Comparison of ENCODE assay signal across 8 mouse cellular contexts in the genomic region with DNA sequence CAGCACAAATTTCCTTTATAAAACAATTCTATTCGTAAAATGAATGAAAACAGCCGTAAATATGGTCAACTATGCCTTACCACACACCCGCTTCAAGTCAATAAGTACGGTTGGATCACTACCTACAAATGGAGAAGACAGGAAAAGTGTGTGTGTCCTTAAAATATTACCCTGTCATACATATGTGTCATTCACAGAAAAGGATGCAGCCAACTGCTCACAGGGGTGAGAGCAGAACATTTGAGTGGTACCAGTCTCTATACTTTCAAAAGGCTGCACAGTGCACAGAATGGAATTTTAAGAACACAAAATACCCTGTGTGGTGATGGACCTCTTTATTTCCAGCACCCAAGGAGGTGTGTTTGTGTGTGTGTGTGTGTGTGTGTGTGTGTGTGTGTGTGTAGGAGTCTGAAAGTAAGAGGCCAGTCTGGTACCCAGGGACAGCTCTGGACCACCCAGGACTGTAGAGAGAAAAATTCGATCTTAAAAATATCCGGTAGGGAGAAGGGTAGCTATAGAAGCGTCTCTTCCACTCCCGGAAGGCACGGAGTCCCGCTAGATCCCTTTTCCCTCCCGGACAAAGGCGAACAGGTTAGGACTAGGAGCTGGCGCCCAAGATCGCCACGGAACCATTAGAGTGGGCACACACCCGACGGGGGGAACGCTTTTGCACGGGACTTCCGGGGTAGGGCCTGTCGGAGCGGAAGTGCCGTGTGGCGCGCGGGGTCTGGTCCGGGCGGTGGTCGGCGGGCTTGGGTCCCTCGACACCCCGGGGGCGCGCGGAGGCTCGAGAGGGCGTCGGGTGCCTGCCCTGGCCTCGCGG. TPM values are rescaled to one million over a fixed set of nuclear protein-coding genes. Genes with fewer than 3 reads are reported as not detected.
DNase-seq lines count a peak whose midpoint lies in the region; ATAC-seq and TF ChIP-seq lines count a peak whose summit lies in the region.

Gene Cdc16 (plus strand): TSS at position 695 of the 823 bp plus-strand sequence.

- peaks cover 0 to 29% of the 10 kb centered on the region in 2 experiments; a peak in 2 of 4 replicates for H3K4me1 ChIP-seq in CH12.LX (ENCODE audit: control insufficient read depth in 1 of 2, insufficient read depth in 2 of 2)
- peaks cover 24% of the 10 kb centered on the region for H3K4me1 ChIP-seq in forebrain, embryonic 12.5 days
- H3K4me1 ChIP-seq in heart, postnatal 0 days (ENCODE audit: control insufficient read depth, insufficient read depth) = 0 out of 2 replicates have a peak, but pooled peaks cover 11% of the 10 kb centered on the region
- peaks cover 14% of the 10 kb centered on the region for H3K4me1 ChIP-seq in liver, embryonic 16.5 days (ENCODE audit: control insufficient read depth, low read depth, low read length)
- H3K4me1 ChIP-seq in neural tube, embryonic 13.5 days (replicated peaks) = peaks cover 32% of the 10 kb centered on the region
- peaks cover 3% of the 10 kb centered on the region; the same call in 1 of the 2 replicates for H3K4me1 ChIP-seq in testis, adult 2 months (ENCODE audit: control insufficient read depth, insufficient read depth, low read length)

- H3K9me3 ChIP-seq in CH12.LX (replicated peaks; ENCODE audit: low read length) = no peaks in the 10 kb centered on the region
- no peaks in the 10 kb centered on the region for H3K9me3 ChIP-seq in forebrain, embryonic 12.5 days
- H3K9me3 ChIP-seq in heart, postnatal 0 days (replicated peaks; ENCODE audit: control insufficient read depth, low read length) = no peaks in the 10 kb centered on the region
- H3K9me3 ChIP-seq in liver, embryonic 16.5 days (replicated peaks; ENCODE audit: control insufficient read depth, low read length) = no peaks in the 10 kb centered on the region
- H3K9me3 ChIP-seq in neural tube, embryonic 13.5 days = no peaks in the 10 kb centered on the region

- DNase-seq in CH12.LX (ENCODE audit: extremely low read depth) = peak; percentile 84
- peak; percentile 78 for DNase-seq in c-Kit-positive CD71-positive TER-119-negative erythroid progenitor cells, embryonic 14.5 days (ENCODE audit: low read depth)
- DNase-seq in heart, postnatal 0 days (ENCODE audit: low spot score) = peak; percentile 74
- peak; percentile 94 to 95 for DNase-seq in kidney, postnatal 4 days

- ATAC-seq in forebrain, embryonic 12.5 days (ENCODE audit: low FRiP score) = peak; percentile 98
- peak; percentile 95 for ATAC-seq in heart, postnatal 0 days (ENCODE audit: insufficient read depth, low read depth)
- peak; percentile 91 for ATAC-seq in liver, embryonic 16.5 days (ENCODE audit: low read depth)
- peak; percentile 93 for ATAC-seq in neural tube, embryonic 13.5 days (ENCODE audit: low read depth)

- peak; percentile 74 for TF ChIP-seq POLR2A in CH12.LX (IDR thresholded peaks at IDR 0.05; ENCODE audit: low read depth, low read length)
- TF ChIP-seq POLR2A in testis, adult 2 months (IDR thresholded peaks at IDR 0.05; ENCODE audit: control insufficient read depth, low read depth, low read length) = peak; percentile 73

- in situ Hi-C loops in CH12.LX (cut with MboI; ENCODE audit: low pct_ligation_motif_present, low pct_unique_long_range_greater_than_20kb, low sequenced_read_pairs) = no loop called here

- H3K9ac ChIP-seq in CH12.LX (ENCODE audit: insufficient read depth, low read depth) = peak within 1 kb of the TSS; percentile 98
- peak within 1 kb of the TSS; percentile 94 for H3K9ac ChIP-seq in forebrain, embryonic 12.5 days
- H3K9ac ChIP-seq in heart, postnatal 0 days (replicated peaks; ENCODE audit: low read depth, low read length) = peak within 1 kb of the TSS; percentile 93
- H3K9ac ChIP-seq in liver, embryonic 16.5 days (ENCODE audit: low read depth, low read length) = peak within 1 kb of the TSS; percentile 94
- H3K9ac ChIP-seq in neural tube, embryonic 13.5 days = peak within 1 kb of the TSS; percentile 97

- TF ChIP-seq CTCF in CH12.LX (conservative IDR thresholded peaks at IDR 0.05 in 1 of 2, IDR thresholded peaks at IDR 0.05 in 1 of 2; ENCODE audit: low read depth in 2 of 2, low read length in 2 of 2) = no peak
- TF ChIP-seq CTCF in heart, postnatal 0 days (IDR thresholded peaks at IDR 0.05; ENCODE audit: low read depth) = no peak
- TF ChIP-seq CTCF in testis, adult 2 months (IDR thresholded peaks at IDR 0.05; ENCODE audit: control insufficient read depth, insufficient read depth, insufficient replicate concordance, low read depth, low read length) = no peak

- WGBS in forebrain, embryonic 12.5 days = 10% methylated on average over 37 of the region's 40 CpGs
- 6% methylated on average over 40 of the region's 40 CpGs for WGBS in heart, postnatal 0 days
- 8% methylated on average over 40 of the region's 40 CpGs for WGBS in liver, embryonic 16.5 days (ENCODE audit: insufficient replicate concordance)
- WGBS in neural tube, embryonic 13.5 days = 9% methylated on average over 38 of the region's 40 CpGs

- peaks cover 11 to 25% of the 10 kb centered on the region in 2 experiments for H3K36me3 ChIP-seq in CH12.LX (replicated peaks in 1 of 2; ENCODE audit: control insufficient read depth in 1 of 2, insufficient read depth in 1 of 2, low read length in 1 of 2)
- peaks cover 13% of the 10 kb centered on the region for H3K36me3 ChIP-seq in forebrain, embryonic 12.5 days (replicated peaks)
- H3K36me3 ChIP-seq in heart, postnatal 0 days (replicated peaks; ENCODE audit: control insufficient read depth, insufficient read depth, low read length) = peaks cover 19% of the 10 kb centered on the region
- H3K36me3 ChIP-seq in liver, embryonic 16.5 days (ENCODE audit: control insufficient read depth, insufficient read depth) = peaks cover 8% of the 10 kb centered on the region; the same call in 1 of the 2 replicates
- H3K36me3 ChIP-seq in neural tube, embryonic 13.5 days = peaks cover 17% of the 10 kb centered on the region
- H3K36me3 ChIP-seq in testis, adult 2 months (ENCODE audit: control insufficient read depth, insufficient read depth, low read length) = no peaks in the 10 kb centered on the region

- no peak for TF ChIP-seq RAD21 in CH12.LX (IDR thresholded peaks at IDR 0.05; ENCODE audit: low read depth, low read length)

- dilution Hi-C loops in CH12.LX (cut with MboI; ENCODE audit: extremely low pct_ligation_motif_present, extremely low pct_unique_long_range_greater_than_20kb, low sequenced_read_pairs) = no loop called here

- peak within 1 kb of the TSS; percentile 64 for H3K4me2 ChIP-seq in CH12.LX (ENCODE audit: insufficient read depth, low read depth, poor library complexity, severe bottlenecking)
- H3K4me2 ChIP-seq in forebrain, embryonic 12.5 days = peak within 1 kb of the TSS; percentile 94
- H3K4me2 ChIP-seq in heart, postnatal 0 days (ENCODE audit: low read depth, low read length) = peak within 1 kb of the TSS; percentile 73
- peak within 1 kb of the TSS; percentile 83 for H3K4me2 ChIP-seq in liver, embryonic 16.5 days (ENCODE audit: low read depth, low read length)
- peak within 1 kb of the TSS; percentile 94 for H3K4me2 ChIP-seq in neural tube, embryonic 13.5 days

- peak within 1 kb of the TSS; percentile 9; the same call in 1 of the 2 replicates for H3K27ac ChIP-seq in CH12.LX (ENCODE audit: insufficient read depth, low read depth)
- peak within 1 kb of the TSS; percentile 74 for H3K27ac ChIP-seq in forebrain, embryonic 12.5 days
- peak within 1 kb of the TSS; percentile 91 for H3K27ac ChIP-seq in heart, postnatal 0 days (ENCODE audit: low read depth)
- H3K27ac ChIP-seq in liver, embryonic 16.5 days (ENCODE audit: low read length) = peak within 1 kb of the TSS; percentile 82
- peak within 1 kb of the TSS; percentile 76 for H3K27ac ChIP-seq in neural tube, embryonic 13.5 days (replicated peaks)
- H3K27ac ChIP-seq in testis, adult 2 months (ENCODE audit: control insufficient read depth, insufficient read depth, low read depth, low read length) = peak within 1 kb of the TSS; percentile 79

- peaks cover 26% of the 10 kb centered on the region for H3K79me2 ChIP-seq in CH12.LX (replicated peaks; ENCODE audit: control insufficient read depth, extremely low read depth, insufficient read depth, poor library complexity, severe bottlenecking)

- H3K27me3 ChIP-seq in CH12.LX (replicated peaks) = no peaks in the 10 kb centered on the region
- H3K27me3 ChIP-seq in forebrain, embryonic 12.5 days = no peaks in the 10 kb centered on the region
- no peaks in the 10 kb centered on the region for H3K27me3 ChIP-seq in heart, postnatal 0 days (ENCODE audit: control insufficient read depth, insufficient read depth, low read length)
- no peaks in the 10 kb centered on the region for H3K27me3 ChIP-seq in liver, embryonic 16.5 days (ENCODE audit: control insufficient read depth, insufficient read depth, low read depth, low read length)
- no peaks in the 10 kb centered on the region for H3K27me3 ChIP-seq in neural tube, embryonic 13.5 days
- H3K27me3 ChIP-seq in testis, adult 2 months (ENCODE audit: control insufficient read depth, insufficient read depth, low read length) = no peaks in the 10 kb centered on the region

- no peak for TF ChIP-seq EP300 in CH12.LX (IDR thresholded peaks at IDR 0.05; ENCODE audit: low read length)
- TF ChIP-seq EP300 in heart, postnatal 0 days (IDR thresholded peaks at IDR 0.05; ENCODE audit: low read depth) = no peak

- peak within 1 kb of the TSS; percentile 82 to 98 (median 97) for H3K4me3 ChIP-seq in CH12.LX (replicated peaks in 1 of 3; ENCODE audit: low read depth in 2 of 3, low read length in 2 of 3, poor library complexity in 1 of 3)
- H3K4me3 ChIP-seq in forebrain, embryonic 12.5 days (replicated peaks) = peak within 1 kb of the TSS; percentile 96
- H3K4me3 ChIP-seq in heart, postnatal 0 days (ENCODE audit: low read depth, low read length) = peak within 1 kb of the TSS; percentile 95
- peak within 1 kb of the TSS; percentile 93 for H3K4me3 ChIP-seq in liver, embryonic 16.5 days (ENCODE audit: low read depth, low read length)
- H3K4me3 ChIP-seq in neural tube, embryonic 13.5 days = peak within 1 kb of the TSS; percentile 98
- peak within 1 kb of the TSS; percentile 96 for H3K4me3 ChIP-seq in testis, adult 2 months (ENCODE audit: control insufficient read depth, low read depth, low read length)

TF ChIP-seq in CH12.LX, 34 proteins besides CTCF, POLR2A, EP300 and RAD21 (continues in another document):
- no peak for TF ChIP-seq PAX5 (IDR thresholded peaks at IDR 0.05; ENCODE audit: low read length)
- peak; percentile 83; the same call in 1 of the 2 replicates for TF ChIP-seq KAT2A (IDR thresholded peaks at IDR 0.05; ENCODE audit: insufficient replicate concordance, low read length)
- no peak for TF ChIP-seq POLR2AphosphoS2 (IDR thresholded peaks at IDR 0.05; ENCODE audit: low read depth, low read length)

RNA-seq across cellular contexts. Expression of gene Cdc16, which starts in this region (rescaled TPM):
- 55.6 and 57.9 TPM in 2 replicates for total RNA-seq in CH12.LX (2012; rRNA removed)
- total RNA-seq in CH12.LX (2014; rRNA removed) = 94.3 and 107 TPM in 2 replicates
- polyA plus RNA-seq in CH12.LX (2012; ENCODE audit: insufficient read length, low read depth) = 54.2 and 55.1 TPM in 2 replicates
- polyA plus RNA-seq in forebrain, embryonic 12.5 days (2016; fragmentation: Nextera tagmentation; extraction: Ambion mirVana) = 219 and 221 TPM in 2 replicates
- total RNA-seq in heart, postnatal 0 days (2014; rRNA removed; ENCODE audit: low replicate concordance) = 80.9 and 89.3 TPM in 2 replicates
- 52.0 and 53.1 TPM in 2 replicates for polyA plus RNA-seq in heart, postnatal 0 days (2015; fragmentation: Nextera tagmentation; extraction: Ambion mirVana)
- 40.1 and 41.2 TPM in 2 replicates for polyA plus RNA-seq in liver, embryonic 16.5 days (2015; fragmentation: Nextera tagmentation; extraction: Ambion mirVana)
- 166 and 175 TPM in 2 replicates for polyA plus RNA-seq in neural tube, embryonic 13.5 days (2015; fragmentation: Nextera tagmentation; extraction: Ambion mirVana)
- polyA plus RNA-seq in testis, adult 2 months (2012; rRNA removed) = 23.1 and 26.7 TPM in 2 replicates

Comparison
In these comparisons a context has a peak if more than half of its experiments do, and no peak if none do; other contexts are left out.
1. Peak in every context shown above with its lines: DNase-seq, ATAC-seq, H3K4me3 ChIP-seq and H3K27ac ChIP-seq.
2. H3K27ac ChIP-seq: peak in every context shown above with its lines; median percentile 91 in heart, postnatal 0 days; 82 in liver, embryonic 16.5 days; 79 in testis, adult 2 months; 76 in neural tube, embryonic 13.5 days; 74 in forebrain, embryonic 12.5 days; 9 in CH12.LX.